Mouse (Mus musculus) thymus, postnatal 25 days (tissue): Measurements from ENCODE around the gene Prom2.

Experiments
- DNase-seq: peaks from one replicate; pipeline ENCODE4 v3.0.0; 2022

Gene Prom2

DNA sequence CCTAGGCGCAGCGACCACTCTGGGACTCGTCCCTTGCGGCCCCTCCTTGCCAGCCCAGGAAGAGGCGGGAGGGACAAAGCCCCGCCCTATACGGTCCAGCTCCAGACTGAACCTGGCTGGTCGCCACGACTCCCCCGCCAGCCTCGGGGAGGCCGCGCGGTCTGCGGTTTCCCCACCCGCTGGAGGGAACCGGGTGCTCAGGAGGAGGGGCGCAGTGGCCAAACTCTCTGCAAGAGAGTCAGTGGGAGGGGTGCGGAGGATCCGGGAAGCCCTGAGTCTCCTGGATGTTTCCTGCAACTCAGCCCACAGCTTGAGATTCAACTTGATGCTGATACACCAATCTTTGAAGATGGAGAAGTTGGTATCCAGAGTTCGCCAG is 58.7 kb downstream of the Prom2 start:
- DNase-seq: no peak

DNA sequence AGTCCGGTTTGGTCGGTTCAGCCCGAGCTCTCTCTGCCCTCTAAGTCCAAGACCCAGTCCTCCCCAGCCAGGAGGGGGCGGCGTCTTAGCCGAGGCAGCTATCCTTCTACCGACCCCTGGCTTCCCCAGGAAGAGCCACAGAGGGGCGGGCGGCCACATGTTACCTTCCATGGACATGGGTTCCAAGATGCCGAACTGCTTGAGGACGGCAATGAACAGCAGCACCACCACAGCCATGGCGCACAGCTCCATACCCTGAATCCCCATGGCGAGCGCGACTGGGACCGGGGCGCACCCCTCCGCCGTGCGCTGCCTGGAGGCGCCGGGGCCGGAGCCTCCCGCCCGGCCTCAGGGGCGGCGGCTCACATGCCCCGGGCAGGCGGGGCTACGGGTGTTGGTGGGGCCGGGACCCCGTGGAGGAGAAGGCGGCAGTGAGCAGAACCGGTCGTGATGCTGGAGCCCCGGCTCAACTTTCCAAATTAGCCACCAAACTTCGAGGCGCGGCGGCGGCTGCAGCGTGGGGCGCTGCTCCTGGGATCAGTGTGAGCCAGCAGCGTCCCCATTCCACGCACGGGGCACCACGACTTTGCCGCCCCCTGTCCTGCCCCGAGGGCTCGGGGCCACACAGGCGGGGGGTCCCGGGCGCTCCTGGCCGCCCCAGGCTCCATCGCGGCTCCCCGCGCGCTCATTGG is 59.3 kb downstream of the Prom2 start:
- DNase-seq: no peak

GRCm38 (mm10) chr2:127479763-127480162 is 61.5 kb downstream of the Prom2 start:
- DNase-seq: no peak

DNA sequence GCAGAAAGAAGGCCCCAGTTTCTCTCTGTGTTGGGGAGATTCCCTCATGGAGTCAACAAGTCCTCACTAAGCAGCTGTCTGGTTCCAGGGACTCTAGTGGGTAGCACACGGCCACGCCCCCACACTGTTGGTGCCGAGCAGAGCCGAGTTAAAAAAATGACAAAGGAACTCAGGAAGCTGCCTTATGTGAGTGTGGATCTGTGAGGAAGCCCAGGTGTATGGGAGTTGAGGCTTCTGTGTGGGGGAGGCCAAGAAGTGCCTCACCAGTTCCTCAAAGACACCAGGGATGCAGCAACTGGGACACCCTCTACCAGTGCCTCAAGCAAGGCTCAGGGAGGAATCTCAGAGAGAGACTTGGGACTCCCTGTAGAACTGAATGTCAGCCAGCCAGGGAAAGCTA is 62.1 kb downstream of the Prom2 start:
- no peak for DNase-seq
